Mouse (Mus musculus): ENCODE data around the gene Fbxo10. TPM values are rescaled to one million over a fixed set of nuclear protein-coding genes. Genes with fewer than 3 reads are reported as not detected.

Gene Fbxo10
- polyA plus RNA-seq (2014; fragmentation: Illumina TruSeq; extraction: RNeasy Lipid Tissue Mini Kit (QIAGEN cat#74804); ENCODE audit: low read depth, low replicate concordance) = not detected

GRCm38 (mm10) chr4:45084021-45084894 is at the start of gene Fbxo10:
Gene Fbxo10 (minus strand): TSS chr4:45084604.

DNA sequence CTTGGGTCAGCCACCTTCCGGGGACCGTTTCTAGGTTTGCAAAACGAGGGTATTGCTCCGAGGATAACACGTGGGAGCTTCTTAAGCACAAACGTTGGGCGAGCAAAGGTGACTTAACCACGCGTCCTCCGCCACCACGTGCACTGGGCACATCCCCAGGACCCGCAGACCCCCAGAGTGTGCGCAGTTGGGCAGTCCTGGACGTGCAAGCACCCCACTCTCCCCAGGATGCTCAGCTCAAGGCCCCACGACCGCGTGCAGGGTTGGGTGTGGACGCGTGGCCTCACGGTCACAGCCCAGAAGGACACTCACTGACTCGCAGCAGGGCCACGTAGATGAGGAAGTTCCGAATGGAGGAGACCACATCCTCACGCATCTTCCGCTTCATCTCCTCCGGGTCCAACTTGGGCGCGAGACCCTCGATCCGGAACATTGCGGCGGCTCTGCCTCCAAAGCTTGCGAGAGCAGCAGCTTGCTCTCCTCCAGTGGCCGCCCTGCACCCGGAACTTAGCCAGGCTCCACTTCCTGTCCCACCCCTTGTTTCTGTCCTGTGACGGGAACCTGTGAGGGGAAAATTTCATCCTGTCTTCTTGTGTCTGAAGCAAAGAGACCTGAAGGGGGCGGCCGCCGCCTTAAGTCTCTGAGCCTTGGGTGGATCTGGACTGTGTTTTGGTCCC is 23.3 kb upstream of the Fbxo10 start, which contains the start of gene Tomm5:
TSS of gene Tomm5 (minus strand) at position 514 of the 677 bp plus-strand sequence.

GRCm38 (mm10) chr4:45018452-45018980 is 65.9 kb downstream of the Fbxo10 start, which contains the start of gene Polr1e:
Gene Polr1e (plus strand): TSS chr4:45018583.

GRCm38 (mm10) chr4:45012105-45012975 is 72.1 kb downstream of the Fbxo10 start, which contains the start of gene Zbtb5:
Gene Zbtb5 (minus strand): TSS chr4:45012412.

Other genes starting within 250 kb of the Fbxo10 start
- gene Grhpr, start 103.2 kb downstream of the Fbxo10 start, polyA plus RNA-seq (2014; fragmentation: Illumina TruSeq; extraction: RNeasy Lipid Tissue Mini Kit (QIAGEN cat#74804); ENCODE audit: low read depth, low replicate concordance) = 24.7 TPM
- 5.0 TPM for gene Zbtb5, start 72.2 kb downstream of the Fbxo10 start, polyA plus RNA-seq (2014; fragmentation: Illumina TruSeq; extraction: RNeasy Lipid Tissue Mini Kit (QIAGEN cat#74804); ENCODE audit: low read depth, low replicate concordance)
- 4.7 TPM for gene Polr1e, start 66.0 kb downstream of the Fbxo10 start, polyA plus RNA-seq (2014; fragmentation: Illumina TruSeq; extraction: RNeasy Lipid Tissue Mini Kit (QIAGEN cat#74804); ENCODE audit: low read depth, low replicate concordance)
- 41.7 TPM for gene Tomm5, start 23.5 kb upstream of the Fbxo10 start, polyA plus RNA-seq (2014; fragmentation: Illumina TruSeq; extraction: RNeasy Lipid Tissue Mini Kit (QIAGEN cat#74804); ENCODE audit: low read depth, low replicate concordance)
- gene Frmpd1, start 100.3 kb upstream of the Fbxo10 start, polyA plus RNA-seq (2014; fragmentation: Illumina TruSeq; extraction: RNeasy Lipid Tissue Mini Kit (QIAGEN cat#74804); ENCODE audit: low read depth, low replicate concordance) = not detected
- gene Trmt10b, start 212.5 kb upstream of the Fbxo10 start, polyA plus RNA-seq (2014; fragmentation: Illumina TruSeq; extraction: RNeasy Lipid Tissue Mini Kit (QIAGEN cat#74804); ENCODE audit: low read depth, low replicate concordance) = 4.5 TPM

Measured in liver, adult 10 weeks (tissue).